Mouse (Mus musculus): ENCODE measurements around the gene Ctsj.
"Not testable (repeated sequence)": the region's sequence is repeated elsewhere in the genome, so short reads cannot be mapped to it uniquely, and the experiment has no call there.

Ctsj gene

GRCm38 (mm10) chr13:61005859-61006258 is at the start of gene Ctsj:
TSS of gene Ctsj (minus strand) at chr13:61005959.
- no peak for DNase-seq (ENCODE audit: low spot score)

- no peak for DNase-seq (ENCODE audit: low spot score)
These were observed 34.8 kb upstream of the Ctsj start, which contains the start of gene Ctsq for GRCm38 (mm10) chr13:61040531-61040930. TSS of gene Ctsq (minus strand) at chr13:61040631.

GRCm38 (mm10) chr13:61022785-61023184 is 17.0 kb upstream of the Ctsj start:
- no peak for DNase-seq (ENCODE audit: low spot score)

- no peak for DNase-seq (ENCODE audit: low spot score)
These were observed 16.1 kb upstream of the Ctsj start for GRCm38 (mm10) chr13:61021844-61022243.

- no peak for DNase-seq (ENCODE audit: low spot score)
These were observed 4.4 kb upstream of the Ctsj start for GRCm38 (mm10) chr13:61010171-61010570.

GRCm38 (mm10) chr13:60997600-60997999 is 8.2 kb downstream of the Ctsj start:
- DNase-seq (ENCODE audit: low spot score), result no peak

GRCm38 (mm10) chr13:60986915-60987314 is 18.8 kb downstream of the Ctsj start:
- DNase-seq (ENCODE audit: low spot score), result not testable (repeated sequence)

DNA sequence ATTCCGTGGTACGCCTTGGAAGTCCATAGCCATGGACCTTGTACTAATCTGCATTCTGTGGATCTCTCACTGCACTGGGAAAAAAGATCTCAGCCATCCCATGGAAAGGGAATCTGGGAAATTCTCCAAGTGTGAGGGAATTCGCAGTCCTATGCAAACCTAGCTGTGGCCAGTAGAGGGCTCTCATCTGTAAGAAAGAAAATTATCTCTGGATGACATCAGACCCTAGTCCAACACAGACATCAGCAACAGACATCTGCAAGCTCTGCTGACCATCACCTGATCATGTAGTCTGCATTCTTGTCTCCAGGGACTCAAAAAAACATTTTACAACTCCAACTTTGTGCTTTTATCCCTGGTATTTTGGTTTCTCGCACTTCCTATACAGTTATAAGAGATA is 33.4 kb downstream of the Ctsj start:
- DNase-seq (ENCODE audit: low spot score), result not testable (repeated sequence)

GRCm38 (mm10) chr13:60963985-60964384 is 41.8 kb downstream of the Ctsj start:
- not testable (repeated sequence) for DNase-seq (ENCODE audit: low spot score)

GRCm38 (mm10) chr13:60961706-60962105 is 44.1 kb downstream of the Ctsj start:
- DNase-seq (ENCODE audit: low spot score), result no peak
